Mouse (Mus musculus) intestine, embryonic 16.5 days (tissue): Measurements from ENCODE around the gene Avil. TPM values are rescaled to one million over a fixed set of nuclear protein-coding genes. Genes with fewer than 3 reads are reported as not detected.

Experiments
- ATAC-seq: fragments of 200-750 bp; cut with Nextera tagmentation; 2 replicates; pipeline ENCODE4 v1.8.0; 2017; ENCODE audit warnings: moderate TSS enrichment, moderate library complexity
- H3K27ac ChIP-seq: fragments of 300-500 bp; sonication (generic); 2 replicates; pipeline ENCODE4 v1.5.1; 2014; ENCODE audit warnings: mild to moderate bottlenecking, low read length
- H3K27me3 ChIP-seq: fragments of 300-500 bp; sonication (generic); replicated peaks from 2 replicates; pipeline ENCODE4 v1.6.1; 2014; ENCODE audit warnings: low read length, control low read depth, mixed read lengths; ENCODE audit not compliant: control insufficient read depth, insufficient read depth
- H3K36me3 ChIP-seq: fragments of 300-500 bp; sonication (generic); 2 replicates; pipeline ENCODE4 v1.6.1; 2014; ENCODE audit warnings: low read length, control low read depth; ENCODE audit not compliant: control insufficient read depth, insufficient read depth
- H3K4me1 ChIP-seq: fragments of 300-500 bp; sonication (generic); 2 replicates; pipeline ENCODE4 v1.6.1; 2014; ENCODE audit warnings: low read length, control low read depth, mixed read lengths; ENCODE audit not compliant: control insufficient read depth, insufficient read depth
- H3K4me2 ChIP-seq: fragments of 300-500 bp; sonication (generic); 2 replicates; pipeline ENCODE4 v1.6.1; 2014; ENCODE audit warnings: low read depth, low read length, control low read depth
- H3K4me3 ChIP-seq: fragments of 300-500 bp; sonication (generic); 2 replicates; pipeline ENCODE4 v1.5.1; 2014; ENCODE audit warnings: mild to moderate bottlenecking, low read length
- H3K9ac ChIP-seq: fragments of 300-500 bp; sonication (generic); 2 replicates; pipeline ENCODE4 v1.6.1; 2014; ENCODE audit warnings: low read depth, low read length
- H3K9me3 ChIP-seq: fragments of 300-500 bp; sonication (generic); 2 replicates; pipeline ENCODE4 v1.6.1; 2016; ENCODE audit warnings: low read length, control low read depth; ENCODE audit not compliant: control insufficient read depth
- WGBS: fragments of 180-500 bp; shearing (Covaris S2); extraction: QIAGEN DNeasy Blood & Tissue Kit; methylation state at CpG from one replicate; pipeline ENCODE4 v1.1.7; 2014; 5-methylcytosine and 5-hydroxymethylcytosine counted together
- microRNA counts: library from miRNA; unstranded; fragments of <30 nt; microRNA quantifications from one replicate; lab custom pipeline; 2016
- microRNA-seq: library from miRNA; unstranded; fragments of <30 nt; microRNA quantifications from one replicate; pipeline ENCODE4, GENCODE M21; 2016
- polyA plus RNA-seq: library from polyadenylated mRNA; unstranded; fragments of >200 nt; fragmentation: Nextera tagmentation; extraction: Ambion mirVana; gene quantifications from 2 replicates; pipeline ENCODE4 v1.2.1, GENCODE M21; 2015

Gene Avil
- polyA plus RNA-seq, 1 experiment from 2014 or later = 0.21 TPM

DNA sequence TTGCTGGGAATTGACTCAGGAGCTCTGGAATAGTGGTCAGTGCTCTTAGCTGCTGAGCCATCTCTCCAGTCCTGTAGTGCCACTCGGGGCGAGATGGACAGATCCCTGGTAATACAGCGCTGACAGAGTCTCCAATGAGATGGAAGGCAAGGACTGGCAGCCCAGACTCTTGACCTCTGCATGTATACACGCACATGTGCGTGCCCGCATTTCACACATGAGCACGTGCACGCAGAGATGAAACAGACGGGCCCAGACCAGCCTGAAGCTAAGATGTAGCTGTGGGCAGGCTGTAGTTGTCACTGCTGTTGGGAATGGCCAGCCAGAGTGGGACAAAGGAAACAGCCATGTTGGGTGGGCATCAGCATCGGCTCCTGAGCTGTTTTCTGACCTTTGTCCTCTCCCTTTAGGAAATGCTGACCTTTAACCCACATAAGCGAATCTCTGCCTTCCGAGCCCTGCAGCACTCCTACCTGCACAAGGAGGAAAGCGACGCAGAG, 66.1 kb downstream of the Avil start:
- no peaks in the 10 kb centered on the region for H3K27me3 ChIP-seq
- WGBS = 86% methylated on average over 14 of the region's 14 CpGs
- ATAC-seq = no peak
- H3K4me2 ChIP-seq = no peak overlapping the region
- H3K9me3 ChIP-seq = no peaks in the 10 kb centered on the region
- peak overlapping the region; percentile 35; the same call in 1 of the 2 replicates for H3K27ac ChIP-seq
- H3K4me1 ChIP-seq = peaks cover 33% of the 10 kb centered on the region
- no peak overlapping the region for H3K9ac ChIP-seq
- peaks cover 21% of the 10 kb centered on the region for H3K36me3 ChIP-seq
- H3K4me3 ChIP-seq = no peak overlapping the region

DNA sequence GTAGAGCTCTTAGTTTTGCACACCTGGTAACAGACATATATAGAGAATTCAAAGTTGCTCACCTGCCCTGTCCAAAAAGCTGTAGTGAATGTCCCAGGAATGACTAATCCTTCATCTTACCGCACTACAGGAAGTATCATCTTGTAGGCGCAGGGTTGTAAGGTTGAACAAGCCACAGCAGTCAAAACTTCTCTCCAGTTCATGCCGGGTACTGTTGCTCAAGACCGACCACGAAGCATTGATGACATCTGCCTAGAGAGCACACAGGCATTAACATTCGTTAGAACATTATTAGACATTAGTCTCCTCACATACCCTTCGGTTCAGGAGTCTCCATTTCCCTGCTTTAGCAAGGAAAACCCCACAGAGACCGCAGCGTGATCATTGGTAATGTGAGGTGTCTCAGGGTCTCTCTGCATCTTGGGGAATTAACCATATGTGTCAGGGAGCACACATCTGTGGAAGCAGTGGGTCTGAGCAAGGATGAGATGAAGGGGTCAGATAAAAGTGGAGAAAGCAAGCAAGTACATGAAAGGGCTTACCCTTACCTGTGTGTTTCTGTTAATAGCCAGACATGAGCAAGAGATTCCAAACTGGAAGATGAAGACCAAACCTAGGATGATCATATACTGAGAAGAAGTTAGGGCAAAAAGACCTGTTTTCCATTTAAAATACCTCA, 68.0 kb downstream of the Avil start:
- ATAC-seq = no peak
- peak overlapping the region; percentile 86 for H3K27ac ChIP-seq
- peaks cover 21% of the 10 kb centered on the region for H3K36me3 ChIP-seq
- H3K4me3 ChIP-seq = peak overlapping the region; percentile 69
- H3K4me1 ChIP-seq = peaks cover 33% of the 10 kb centered on the region
- no peaks in the 10 kb centered on the region for H3K9me3 ChIP-seq
- H3K9ac ChIP-seq = no peak overlapping the region
- peak overlapping the region; percentile 94 for H3K4me2 ChIP-seq
- no peaks in the 10 kb centered on the region for H3K27me3 ChIP-seq
- whole genome bisulfite sequencing = 70% methylated on average over 9 of the region's 9 CpGs

DNA sequence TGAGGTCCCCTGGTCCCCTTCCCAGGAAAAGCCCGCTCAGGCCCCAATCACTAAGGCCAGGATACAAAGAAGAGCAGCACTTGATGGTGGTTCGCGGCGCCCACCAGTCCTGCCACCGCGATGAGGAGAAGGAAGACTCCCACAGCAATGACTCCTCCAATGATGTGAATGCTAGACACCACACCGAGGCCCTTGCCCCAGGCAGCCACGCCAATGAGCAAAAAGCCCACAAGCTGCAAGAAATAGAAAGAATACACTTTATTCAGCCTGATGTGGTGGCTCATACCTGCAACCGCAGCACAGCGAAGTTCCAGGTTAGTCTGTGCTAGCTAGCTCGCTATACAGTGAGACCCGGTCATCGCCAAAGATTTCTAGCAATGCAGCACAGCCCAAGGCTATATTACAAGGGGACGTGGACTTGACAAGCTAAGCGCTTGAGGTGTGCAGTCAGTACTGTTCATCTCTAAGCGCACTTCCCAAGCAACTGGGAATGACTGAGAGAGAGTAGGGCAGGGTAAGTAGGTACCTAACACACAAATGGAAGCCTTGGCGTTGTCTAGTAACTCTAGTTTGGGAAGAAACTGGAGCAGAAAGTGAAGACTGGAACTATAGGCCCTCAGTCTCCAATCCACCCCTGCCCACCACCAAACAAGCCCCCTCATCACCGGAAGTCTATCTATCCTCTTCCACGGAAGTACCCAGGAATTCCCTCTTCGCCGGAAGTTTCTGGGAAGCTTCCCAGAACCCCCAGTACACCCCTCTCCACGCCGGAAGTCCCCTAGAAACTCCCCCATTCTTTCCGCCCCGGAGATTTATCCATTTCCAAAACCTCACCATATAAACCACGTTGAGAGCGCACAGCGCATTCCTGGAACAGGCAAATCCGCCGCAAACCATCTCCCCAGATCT, 69.0 kb downstream of the Avil start:
- H3K27ac ChIP-seq = peak overlapping the region; percentile 86
- H3K9me3 ChIP-seq = no peaks in the 10 kb centered on the region
- H3K4me1 ChIP-seq = peaks cover 32% of the 10 kb centered on the region
- H3K9ac ChIP-seq = peak overlapping the region; percentile 84
- H3K4me2 ChIP-seq = peak overlapping the region; percentile 94
- peak overlapping the region; percentile 69 for H3K4me3 ChIP-seq
- peak; percentile 34 for ATAC-seq
- H3K27me3 ChIP-seq = no peaks in the 10 kb centered on the region
- WGBS = 6% methylated on average over 30 of the region's 30 CpGs
- peaks cover 21% of the 10 kb centered on the region for H3K36me3 ChIP-seq

MicroRNAs encoded within 50 kb of the gene (microRNA counts, 519-probe panel; counts per million panel counts)
- 2,528 counts per million, percentile 62 among the panel's probes with 10 or more counts for microRNA mmu-miR-26a (lab: Ali Mortazavi, UCI)
- 35.7 counts per million for microRNA mmu-miR-546 (lab: Ali Mortazavi, UCI)

Small RNAs within 50 kb of the gene (microRNA-seq; reads per million reads assigned to microRNA genes)
- gene Mir26a-2 (45.3 reads per million, percentile 38 among the genes with 10 or more reads in this experiment), gene Mir546 (not detected)

Other genes with a start within 250 kb of the Avil start
- 14.8 and 15.3 TPM in 2 replicates for gene Atp23, start 99.4 kb upstream of the Avil start, polyA plus RNA-seq
- 41.2 and 44.0 TPM in 2 replicates for gene Ctdsp2, start 22.0 kb upstream of the Avil start, polyA plus RNA-seq
- gene Tsfm, start 30.1 kb downstream of the Avil start, polyA plus RNA-seq = 85.7 and 100 TPM in 2 replicates
- 42.4 and 48.3 TPM in 2 replicates for gene Mettl1, start 40.7 kb downstream of the Avil start, polyA plus RNA-seq
- 0.49 and 0.61 TPM in 2 replicates for gene Eef1akmt3, start 40.8 kb downstream of the Avil start, polyA plus RNA-seq
- gene Cyp27b1, start 47.5 kb downstream of the Avil start, polyA plus RNA-seq = 0.05 and 0.11 TPM in 2 replicates
- gene March9, start 59.5 kb downstream of the Avil start, polyA plus RNA-seq = 0.40 and 0.50 TPM in 2 replicates
- 1,474 and 1,595 TPM in 2 replicates for gene Cdk4, start 62.8 kb downstream of the Avil start, polyA plus RNA-seq
- 189 and 206 TPM in 2 replicates for gene Tspan31, start 69.6 kb downstream of the Avil start, polyA plus RNA-seq
- 0.05 and 0.21 TPM in 2 replicates for gene Agap2, start 74.6 kb downstream of the Avil start, polyA plus RNA-seq
- 110 and 116 TPM in 2 replicates for gene Os9, start 120.4 kb downstream of the Avil start, polyA plus RNA-seq
- 65.6 and 66.7 TPM in 2 replicates for gene B4galnt1, start 164.5 kb downstream of the Avil start, polyA plus RNA-seq
- gene Slc26a10, start 179.9 kb downstream of the Avil start, polyA plus RNA-seq = 1.0 and 1.1 TPM in 2 replicates
- 44.7 and 46.3 TPM in 2 replicates for gene Arhgef25, start 189.4 kb downstream of the Avil start, polyA plus RNA-seq
- 54.4 and 56.9 TPM in 2 replicates for gene Dtx3, start 195.0 kb downstream of the Avil start, polyA plus RNA-seq
- 40.3 and 44.5 TPM in 2 replicates for gene Pip4k2c, start 210.9 kb downstream of the Avil start, polyA plus RNA-seq